Comparison of ENCODE assay signal across 10 mouse cellular contexts in the genomic region with DNA sequence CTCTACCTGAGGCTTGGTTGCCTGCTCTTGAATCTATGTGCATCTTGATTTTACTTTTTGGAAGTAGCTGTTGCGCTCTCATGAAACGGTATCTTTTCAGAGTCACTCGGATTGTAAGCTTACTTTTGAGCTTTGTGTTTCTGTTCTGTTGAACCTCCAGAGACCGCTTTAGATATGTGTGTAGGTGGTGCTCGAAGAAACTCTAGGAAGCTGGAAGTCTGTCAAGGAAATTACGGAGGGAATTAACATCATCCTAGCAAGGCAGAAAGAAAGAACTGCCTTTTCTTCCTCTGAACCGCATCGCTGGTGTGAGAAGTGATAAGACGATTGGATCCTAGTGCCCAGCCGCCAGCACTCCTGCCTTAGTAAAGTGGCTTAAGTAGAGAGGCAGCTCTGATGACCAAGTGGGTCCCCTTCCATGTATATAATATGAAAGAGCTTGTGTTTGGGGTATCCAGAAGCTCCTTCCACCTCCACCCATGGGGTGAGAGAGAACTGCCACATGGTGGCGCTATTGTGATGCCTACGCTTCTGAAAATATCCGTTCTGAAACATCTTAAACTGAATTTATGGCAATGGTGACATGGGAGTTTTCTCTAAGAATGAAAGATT. TPM values are rescaled to one million over a fixed set of nuclear protein-coding genes. Genes with fewer than 3 reads are reported as not detected.
A peak's percentile ranks its signal among the peaks of the same experiment; 100 is the strongest.
DNase-seq lines count a peak whose midpoint lies in the region; ATAC-seq and TF ChIP-seq lines count a peak whose summit lies in the region.
"Had no signal": no experiment of that assay in that cellular context is flagged by ENCODE, and none has a peak within 500 bp of the region (broad histone marks: within the 10 kb centered on the region; RNA-seq: fewer than 3 reads in every experiment).

No protein-coding gene starts in this region.

- intact Hi-C loops in heart, adult 2 months (cut with DNase I): no loop called here

- TF ChIP-seq CTCF in heart, adult 2 months (IDR thresholded peaks at IDR 0.05): peak; percentile 65

- TF ChIP-seq POLR2A in heart, adult 2 months (IDR thresholded peaks at IDR 0.05; ENCODE audit: insufficient read depth, low read depth, low read length): no peak

- no peak overlapping the region for H3K27ac ChIP-seq in heart, adult 2 months
- H3K27ac ChIP-seq in midbrain, embryonic 14.5 days (replicated peaks; ENCODE audit: low read depth, low read length): no peak overlapping the region
- no peak overlapping the region for H3K27ac ChIP-seq in midbrain, embryonic 10.5 days (replicated peaks)
- no peak overlapping the region for H3K27ac ChIP-seq in forebrain, embryonic 10.5 days
- no peak overlapping the region for H3K27ac ChIP-seq in limb, embryonic 10.5 days

- H3K9me3 ChIP-seq in midbrain, embryonic 14.5 days (ENCODE audit: control insufficient read depth, low read length): no peaks in the 10 kb centered on the region
- no peaks in the 10 kb centered on the region for H3K9me3 ChIP-seq in midbrain, embryonic 10.5 days (replicated peaks)
- no peaks in the 10 kb centered on the region for H3K9me3 ChIP-seq in forebrain, embryonic 10.5 days
- no peaks in the 10 kb centered on the region for H3K9me3 ChIP-seq in limb, embryonic 10.5 days (replicated peaks)

- no peak overlapping the region for H3K4me2 ChIP-seq in midbrain, embryonic 14.5 days (ENCODE audit: low read length)

- H3K4me3 ChIP-seq in heart, adult 2 months: no peak overlapping the region
- no peak overlapping the region for H3K4me3 ChIP-seq in midbrain, embryonic 14.5 days (replicated peaks; ENCODE audit: low read depth, low read length)
- H3K4me3 ChIP-seq in midbrain, embryonic 10.5 days: no peak overlapping the region
- H3K4me3 ChIP-seq in forebrain, embryonic 10.5 days: no peak overlapping the region
- H3K4me3 ChIP-seq in limb, embryonic 10.5 days: no peak overlapping the region

- no peak for TF ChIP-seq EP300 in heart, adult 2 months (IDR thresholded peaks at IDR 0.05; ENCODE audit: insufficient read depth, low read depth, low read length)

- no peak for ATAC-seq in midbrain, embryonic 14.5 days (ENCODE audit: low FRiP score, low TSS enrichment)

- 51% methylated on average over 13 of the region's 13 CpGs for WGBS in heart, adult 2 months
- WGBS in midbrain, embryonic 14.5 days: 75% methylated on average over 13 of the region's 13 CpGs
- WGBS in midbrain, embryonic 10.5 days: 77% methylated on average over 13 of the region's 13 CpGs
- WGBS in forebrain, embryonic 10.5 days: 82% methylated on average over 13 of the region's 13 CpGs
- 73% methylated on average over 13 of the region's 13 CpGs for WGBS in limb, embryonic 10.5 days

- H3K4me1 ChIP-seq in heart, adult 2 months (ENCODE audit: control insufficient read depth, insufficient read depth, low read length): no peaks in the 10 kb centered on the region
- no peaks in the 10 kb centered on the region for H3K4me1 ChIP-seq in midbrain, embryonic 14.5 days (ENCODE audit: control insufficient read depth, insufficient read depth, low read length)
- peaks cover 16% of the 10 kb centered on the region for H3K4me1 ChIP-seq in midbrain, embryonic 10.5 days
- H3K4me1 ChIP-seq in forebrain, embryonic 10.5 days: peaks cover 17% of the 10 kb centered on the region
- H3K4me1 ChIP-seq in limb, embryonic 10.5 days: peaks cover 15% of the 10 kb centered on the region

- no peak for DNase-seq in heart, adult 2 months
- no peak for DNase-seq in heart, adult 11 months
- peak; percentile 39 for DNase-seq in midbrain, embryonic 14.5 days
- DNase-seq in midbrain, embryonic 10.5 days (ENCODE audit: low spot score): no peak
- DNase-seq in frontal cortex, postnatal 36 days (ENCODE audit: low spot score in 2 of 2): peak; percentile 63 to 75
- DNase-seq in telencephalon, adult 2 months (ENCODE audit: low read depth, low spot score): peak; percentile 89
- DNase-seq in forebrain, embryonic 10.5 days (ENCODE audit: extremely low spot score, low spot score): no peak
- no peak for DNase-seq in limb, embryonic 10.5 days (ENCODE audit: low spot score)
- DNase-seq: thymus, adult 2 months had no signal

- no peaks in the 10 kb centered on the region for H3K36me3 ChIP-seq in heart, adult 2 months (ENCODE audit: control insufficient read depth, insufficient read depth, low read length)
- no peaks in the 10 kb centered on the region for H3K36me3 ChIP-seq in midbrain, embryonic 14.5 days (ENCODE audit: control insufficient read depth, insufficient read depth, low read length)
- H3K36me3 ChIP-seq in midbrain, embryonic 10.5 days: no peaks in the 10 kb centered on the region
- no peaks in the 10 kb centered on the region for H3K36me3 ChIP-seq in forebrain, embryonic 10.5 days (replicated peaks)
- H3K36me3 ChIP-seq in limb, embryonic 10.5 days: no peaks in the 10 kb centered on the region

- H3K79me2 ChIP-seq in heart, adult 2 months (replicated peaks; ENCODE audit: control insufficient read depth, insufficient read depth, low read length): no peaks in the 10 kb centered on the region

- H3K27me3 ChIP-seq in heart, adult 2 months (ENCODE audit: control insufficient read depth, insufficient read depth, low read length): peaks cover 5% of the 10 kb centered on the region
- H3K27me3 ChIP-seq in midbrain, embryonic 14.5 days (ENCODE audit: control insufficient read depth, insufficient read depth, low read length): peaks cover 3% of the 10 kb centered on the region; the same call in 1 of the 2 replicates
- H3K27me3 ChIP-seq in midbrain, embryonic 10.5 days (ENCODE audit: low read depth, poor library complexity, severe bottlenecking): peaks cover 39% of the 10 kb centered on the region
- peaks cover 40% of the 10 kb centered on the region for H3K27me3 ChIP-seq in forebrain, embryonic 10.5 days (ENCODE audit: poor library complexity, severe bottlenecking)
- peaks cover 39% of the 10 kb centered on the region for H3K27me3 ChIP-seq in limb, embryonic 10.5 days (ENCODE audit: low read depth, poor library complexity, severe bottlenecking)

- H3K9ac ChIP-seq in heart, adult 2 months (ENCODE audit: low read depth, low read length): no peak overlapping the region
- no peak overlapping the region for H3K9ac ChIP-seq in midbrain, embryonic 14.5 days (replicated peaks; ENCODE audit: low read length)

RNA-seq across cellular contexts. Expression of a gene that starts 4.3 kb away (rescaled TPM):
- under 1 TPM; 0.61 to 0.89 TPM for total RNA-seq in heart, adult 2 months (2021)
- polyA plus RNA-seq in heart, adult 2 months (2012; rRNA removed): 0.44 and 0.68 TPM in 2 replicates
- polyA plus RNA-seq in midbrain, embryonic 14.5 days (2014; fragmentation: Nextera tagmentation; extraction: Ambion mirVana): 10.4 and 11.2 TPM in 2 replicates
- 0.31 and 0.68 TPM in 2 replicates for polyA plus RNA-seq in midbrain, embryonic 10.5 days (2016; fragmentation: Nextera tagmentation; extraction: Ambion mirVana)
- 0.24 and 0.38 TPM in 2 replicates for polyA plus RNA-seq in forebrain, embryonic 10.5 days (2016; fragmentation: Nextera tagmentation; extraction: Ambion mirVana)
- polyA plus RNA-seq in limb, embryonic 10.5 days (2016; fragmentation: Nextera tagmentation; extraction: Ambion mirVana): 0.13 and 1.1 TPM in 2 replicates
- total RNA-seq: neutrophil, adult 5-6 weeks had no signal

Comparison
In these comparisons a context has a peak if more than half of its experiments do, and no peak if none do; other contexts are left out.
1. DNase-seq: peak in midbrain, embryonic 14.5 days (single experiment), frontal cortex, postnatal 36 days (2 of 2) and telencephalon, adult 2 months (single experiment); none in heart, adult 2 months (0 of 2), heart, adult 11 months (single experiment), midbrain, embryonic 10.5 days (single experiment), forebrain, embryonic 10.5 days (single experiment) and limb, embryonic 10.5 days (single experiment).